Mouse (Mus musculus): ENCODE measurements around the gene Sp1. TPM values are rescaled to one million over a fixed set of nuclear protein-coding genes. Genes with fewer than 3 reads are reported as not detected.

Sp1 gene
- 10 to 100 TPM; 23.0 to 25.1 TPM for total RNA-seq (2021)
- long read RNA-seq, experiment 1, partial matches to known transcripts, result 0 of 2 reads
- long read RNA-seq, experiment 1, other reads (novel, unspliced or antisense), result 2 of 2 reads
- long read RNA-seq, experiment 2, partial matches to known transcripts, result 0 of 4 reads
- long read RNA-seq, experiment 2, other reads (novel, unspliced or antisense), result 4 of 4 reads

GRCm38 (mm10) chr15:102405489-102406195 lies at the start of gene Sp1:
Gene Sp1 (plus strand): TSS chr15:102406143.
- H3K4me3 ChIP-seq, result peak within 1 kb of the TSS; percentile 81
- no peak for TF ChIP-seq CTCF (IDR thresholded peaks at IDR 0.05)
- intact Hi-C loops (cut with DNase I), result no loop called here
- DNase-seq, result peak; percentile 99
- peak within 1 kb of the TSS; percentile 98 for H3K27ac ChIP-seq

- H3K4me3 ChIP-seq, result no peak overlapping the region
- intact Hi-C loops (cut with DNase I), result no loop called here
- H3K27ac ChIP-seq, result no peak overlapping the region; the same call in 1 of the 2 replicates
- no peak for TF ChIP-seq CTCF (IDR thresholded peaks at IDR 0.05)
- no peak for DNase-seq
Observed at GRCm38 (mm10) chr15:102356501-102357325, 49.2 kb upstream of the Sp1 start.

- H3K4me3 ChIP-seq, result no peak overlapping the region
- no peak for DNase-seq
- H3K27ac ChIP-seq, result no peak overlapping the region
- TF ChIP-seq CTCF (IDR thresholded peaks at IDR 0.05), result no peak
- intact Hi-C loops (cut with DNase I), result no loop called here
Observed at GRCm38 (mm10) chr15:102358126-102358525, 47.8 kb upstream of the Sp1 start.

GRCm38 (mm10) chr15:102358834-102359233 lies 47.1 kb upstream of the Sp1 start:
- Histone ChIP-seq H3K4me3 (no peak overlapping the region), H3K27ac (no peak overlapping the region)
- intact Hi-C loops (cut with DNase I), result no loop called here
- TF ChIP-seq CTCF (IDR thresholded peaks at IDR 0.05), result no peak
- no peak for DNase-seq

- peak overlapping the region; percentile 78 for H3K27ac ChIP-seq
- no peak for TF ChIP-seq CTCF (IDR thresholded peaks at IDR 0.05)
- H3K4me3 ChIP-seq, result peak overlapping the region; percentile 54
- intact Hi-C loops (cut with DNase I), result no loop called here
- DNase-seq, result peak; percentile 69
Observed at GRCm38 (mm10) chr15:102362648-102363047, 43.3 kb upstream of the Sp1 start.

GRCm38 (mm10) chr15:102364678-102365077 lies 41.3 kb upstream of the Sp1 start:
- TF ChIP-seq CTCF (IDR thresholded peaks at IDR 0.05), result no peak
- Histone ChIP-seq H3K4me3 (no peak overlapping the region), H3K27ac (no peak overlapping the region)
- DNase-seq, result no peak
- intact Hi-C loops (cut with DNase I), result no loop called here

- no peak overlapping the region for H3K4me3 ChIP-seq
- no peak for TF ChIP-seq CTCF (IDR thresholded peaks at IDR 0.05)
- intact Hi-C loops (cut with DNase I), result no loop called here
- no peak for DNase-seq
- H3K27ac ChIP-seq, result no peak overlapping the region
Observed at GRCm38 (mm10) chr15:102366238-102366637, 39.7 kb upstream of the Sp1 start.

- Histone ChIP-seq H3K27ac (no peak within 1 kb of the TSS), H3K4me3 (no peak within 1 kb of the TSS)
- intact Hi-C loops (cut with DNase I), result no loop called here
- TF ChIP-seq CTCF (IDR thresholded peaks at IDR 0.05), result no peak
- DNase-seq, result no peak
Observed at GRCm38 (mm10) chr15:102366733-102367344, 39.1 kb upstream of the Sp1 start, which contains the start of gene Sp7. Gene Sp7 (minus strand): TSS chr15:102367182.

GRCm38 (mm10) chr15:102369972-102370371 lies 36.0 kb upstream of the Sp1 start:
- no peak overlapping the region for H3K27ac ChIP-seq
- H3K4me3 ChIP-seq, result no peak overlapping the region
- no peak for DNase-seq
- no peak for TF ChIP-seq CTCF (IDR thresholded peaks at IDR 0.05)
- intact Hi-C loops (cut with DNase I), result no loop called here

- no peak for TF ChIP-seq CTCF (IDR thresholded peaks at IDR 0.05)
- DNase-seq, result no peak
- intact Hi-C loops (cut with DNase I), result no loop called here
- H3K4me3 ChIP-seq, result no peak overlapping the region
- H3K27ac ChIP-seq, result no peak overlapping the region
Observed at GRCm38 (mm10) chr15:102370727-102371126, 35.2 kb upstream of the Sp1 start.

GRCm38 (mm10) chr15:102376453-102377162 lies 29.3 kb upstream of the Sp1 start:
- intact Hi-C loops (cut with DNase I), result loop anchor here (2.0 to 5.0 kb wide), 3 partner anchors 22 to 139 kb away; no protein-coding TSS in a partner anchor
- no peak for TF ChIP-seq CTCF (IDR thresholded peaks at IDR 0.05)
- Histone ChIP-seq H3K4me3 (peak overlapping the region; percentile 95), H3K27ac (peak overlapping the region; percentile 95)
- DNase-seq, result peak; percentile 83

GRCm38 (mm10) chr15:102377163-102377543 lies 28.8 kb upstream of the Sp1 start:
- no peak; the same call in 1 of the 2 replicates for TF ChIP-seq CTCF (IDR thresholded peaks at IDR 0.05)
- Histone ChIP-seq H3K4me3 (peak overlapping the region; percentile 95), H3K27ac (peak overlapping the region; percentile 95)
- intact Hi-C loops (cut with DNase I), result loop anchor here (2.0 to 5.0 kb wide), 3 partner anchors 22 to 140 kb away; no protein-coding TSS in a partner anchor
- peak; percentile 93 for DNase-seq

Data from gastrocnemius, adult 2 months (tissue).